Mouse (Mus musculus) cerebellum, postnatal 4 days (tissue): ENCODE measurements around the gene Hoxd9.
A peak's percentile ranks its signal among the peaks of the same experiment; 100 is the strongest.

Experiments
- DNase-seq, 2 experiments: peaks; one replicate each; pipeline ENCODE4 v3.0.0; 2022; ENCODE audit warnings: low spot score in 2 of 2, mixed read lengths in 1 of 2

The Hoxd9 gene

GRCm38 (mm10) chr2:74710929-74711543 lies 13.5 kb downstream of the Hoxd9 start:
- no peak for DNase-seq

- no peak for DNase-seq
Observed at GRCm38 (mm10) chr2:74711721-74712621, 14.4 kb downstream of the Hoxd9 start, which contains the start of the genes Hoxd3 and Hoxd4. Hoxd3 (plus strand) TSS chr2:74711927. Hoxd4 (plus strand) TSS chr2:74711929.

DNA sequence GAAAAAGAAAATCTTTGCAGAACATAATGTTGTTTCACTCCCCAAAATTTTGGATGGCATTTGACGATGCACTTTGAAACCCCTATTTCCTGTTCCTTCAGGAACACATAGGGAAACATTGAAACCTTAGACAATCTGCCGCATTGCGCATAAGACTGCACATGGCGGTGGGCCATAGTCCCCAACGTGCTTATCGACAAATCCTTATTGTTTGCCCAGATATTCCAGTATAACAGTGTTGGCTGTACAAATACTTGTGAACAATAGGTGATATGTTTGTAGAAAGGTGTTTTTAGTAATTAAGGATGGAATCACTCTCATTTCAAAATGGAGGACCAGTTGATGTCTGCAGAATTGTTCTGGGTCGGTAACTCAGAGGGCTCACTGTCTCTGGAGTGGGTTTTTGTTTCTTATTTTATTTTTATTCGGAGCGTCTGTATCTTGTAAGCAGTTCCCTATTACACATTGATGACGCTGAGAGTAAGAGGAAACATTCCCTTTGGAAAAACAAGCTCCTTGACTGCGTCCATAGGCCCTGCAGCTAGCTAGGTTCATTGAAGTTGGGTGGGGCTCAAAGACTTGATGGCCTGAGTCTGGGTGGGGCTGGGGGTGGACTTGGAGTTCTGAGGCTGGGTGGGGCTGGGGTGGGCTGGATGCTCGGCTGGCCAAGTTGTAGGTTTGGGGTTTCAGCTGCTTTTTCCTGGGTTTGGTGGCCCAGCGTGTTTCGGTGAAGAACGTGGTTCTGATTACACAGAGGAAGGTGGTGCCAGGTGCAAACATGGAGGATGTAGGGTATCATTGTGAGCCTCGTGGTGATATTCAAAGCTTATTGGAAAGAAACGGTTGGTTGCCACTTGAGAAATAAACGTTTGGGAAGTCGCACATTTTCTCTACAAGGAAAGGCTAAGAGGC lies 16.0 kb downstream of the Hoxd9 start:
- no peak for DNase-seq

- no peak for DNase-seq
Observed at GRCm38 (mm10) chr2:74714156-74714789, 16.7 kb downstream of the Hoxd9 start.

GRCm38 (mm10) chr2:74714881-74715280 lies 17.4 kb downstream of the Hoxd9 start:
- no peak for DNase-seq

GRCm38 (mm10) chr2:74715504-74716241 lies 18.1 kb downstream of the Hoxd9 start:
- peak; percentile 90 to 92 for DNase-seq

DNA sequence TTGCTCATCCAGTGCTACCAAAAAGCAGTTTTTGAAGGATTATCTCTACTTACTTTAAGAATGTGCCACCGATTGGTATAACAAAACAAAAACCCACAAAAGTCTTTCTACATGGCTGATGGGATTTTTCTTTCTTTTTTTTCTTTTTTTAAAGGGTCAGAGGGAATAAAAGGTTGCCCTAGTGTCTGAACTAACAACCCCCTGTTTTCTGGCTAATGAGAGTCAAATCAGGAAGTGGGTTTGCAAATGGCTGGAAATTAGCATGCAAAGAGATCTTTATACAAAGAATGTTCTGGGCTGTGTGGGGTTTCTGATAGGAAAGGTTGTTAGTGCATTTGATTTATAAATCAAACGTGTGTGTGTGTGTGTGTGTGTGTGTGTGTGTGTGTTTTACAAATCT lies 22.9 kb downstream of the Hoxd9 start:
- DNase-seq, result no peak

- DNase-seq, result no peak
Observed at GRCm38 (mm10) chr2:74720955-74721491, 23.5 kb downstream of the Hoxd9 start.

- no peak for DNase-seq
Observed at GRCm38 (mm10) chr2:74721882-74722281, 24.4 kb downstream of the Hoxd9 start.

DNA sequence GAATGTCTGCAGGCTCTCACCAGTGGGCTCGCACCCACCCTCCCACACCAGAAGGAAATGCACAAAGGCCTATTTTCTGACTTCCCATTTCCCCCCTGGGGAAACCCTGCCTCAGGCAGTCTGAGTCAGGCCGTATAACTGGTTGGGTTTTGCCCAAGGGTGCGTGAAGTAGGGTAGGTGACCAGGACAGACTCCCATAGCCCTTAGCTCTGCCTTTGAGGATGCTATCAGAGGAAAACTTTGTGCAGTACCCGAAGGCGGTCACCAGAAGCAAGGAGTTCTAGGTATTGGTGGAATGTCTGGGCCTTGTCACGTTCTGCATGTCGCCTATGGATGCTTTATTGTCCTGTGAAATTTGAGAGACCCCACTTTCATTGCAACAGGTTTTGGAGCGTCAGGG lies 25.4 kb downstream of the Hoxd9 start:
- DNase-seq, result no peak

GRCm38 (mm10) chr2:74724244-74725015 lies 26.9 kb downstream of the Hoxd9 start:
- DNase-seq, result peak in 1 of 2 experiments; percentile 12

- peak in 1 of 2 experiments; percentile 21 for DNase-seq
Observed at GRCm38 (mm10) chr2:74725171-74725570, 27.6 kb downstream of the Hoxd9 start.

DNA sequence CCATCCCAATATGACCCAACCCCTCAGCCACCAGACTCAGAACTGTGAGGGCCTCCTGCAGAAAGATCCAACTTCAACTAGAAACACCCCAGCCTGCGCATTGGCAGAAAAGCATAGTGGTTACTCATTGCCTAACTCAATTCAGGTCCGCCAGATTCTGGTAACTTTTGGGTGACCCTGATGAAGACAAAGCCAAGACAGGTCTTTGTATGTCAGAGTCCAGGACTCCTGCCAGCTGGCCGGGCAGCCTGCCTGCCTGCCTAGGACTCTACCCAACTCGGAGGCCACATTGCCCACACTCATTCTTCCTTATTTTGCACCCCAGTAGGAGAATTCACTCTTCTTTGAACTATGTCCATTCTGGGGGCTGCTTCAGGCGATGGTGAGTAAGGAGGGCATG lies 29.0 kb downstream of the Hoxd9 start, which contains the start of gene Gm28230:
TSS of gene Gm28230 (plus strand) at position 178 of the 400 bp plus-strand sequence.
- DNase-seq, result peak in 1 of 2 experiments; percentile 20

GRCm38 (mm10) chr2:74726973-74727639 lies 29.6 kb downstream of the Hoxd9 start:
- peak in 1 of 2 experiments; percentile 19 for DNase-seq

DNA sequence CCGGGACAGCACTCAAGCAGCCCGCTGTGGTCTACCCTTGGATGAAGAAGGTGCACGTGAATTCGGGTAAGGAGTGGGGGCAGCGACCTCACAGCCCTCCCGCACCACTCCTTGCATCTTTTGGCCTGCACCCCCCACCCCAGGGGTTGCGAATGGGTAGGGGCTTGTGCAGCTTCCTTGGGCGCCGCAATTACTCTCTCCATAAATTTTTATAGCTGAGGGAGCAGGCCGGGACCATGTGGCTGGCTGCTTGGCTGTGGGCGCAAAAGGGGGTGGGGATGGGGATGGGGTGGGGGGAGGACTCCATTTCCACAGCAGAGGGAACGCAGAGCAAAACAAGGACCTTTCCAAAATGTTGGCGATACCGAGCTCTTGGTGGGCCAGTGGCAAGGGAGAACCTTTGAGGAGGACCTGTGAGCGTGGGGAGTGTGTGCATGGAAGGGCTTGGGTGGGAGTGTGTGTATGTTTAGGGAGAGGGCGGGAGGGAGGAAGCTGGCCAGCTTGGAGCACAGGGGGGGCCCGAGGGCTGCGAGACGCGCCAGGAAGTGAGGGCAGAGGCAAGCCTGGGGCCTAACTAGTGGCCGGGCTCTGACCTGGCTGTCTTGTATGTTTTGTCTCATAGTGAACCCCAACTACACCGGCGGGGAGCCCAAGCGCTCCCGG lies 30.2 kb downstream of the Hoxd9 start:
- no peak for DNase-seq

DNA sequence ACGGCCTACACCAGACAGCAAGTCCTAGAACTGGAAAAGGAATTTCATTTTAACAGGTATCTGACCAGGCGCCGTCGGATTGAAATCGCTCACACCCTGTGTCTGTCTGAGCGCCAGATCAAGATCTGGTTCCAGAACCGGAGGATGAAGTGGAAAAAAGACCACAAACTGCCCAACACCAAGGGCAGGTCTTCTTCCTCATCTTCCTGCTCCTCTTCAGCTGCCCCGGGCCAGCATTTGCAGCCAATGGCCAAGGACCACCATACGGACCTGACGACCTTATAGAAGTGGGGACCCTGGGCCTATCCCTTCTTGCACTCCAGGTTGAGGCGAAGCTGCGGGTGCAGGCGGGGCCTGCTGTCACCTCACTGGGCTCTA lies 30.8 kb downstream of the Hoxd9 start:
- no peak for DNase-seq

DNA sequence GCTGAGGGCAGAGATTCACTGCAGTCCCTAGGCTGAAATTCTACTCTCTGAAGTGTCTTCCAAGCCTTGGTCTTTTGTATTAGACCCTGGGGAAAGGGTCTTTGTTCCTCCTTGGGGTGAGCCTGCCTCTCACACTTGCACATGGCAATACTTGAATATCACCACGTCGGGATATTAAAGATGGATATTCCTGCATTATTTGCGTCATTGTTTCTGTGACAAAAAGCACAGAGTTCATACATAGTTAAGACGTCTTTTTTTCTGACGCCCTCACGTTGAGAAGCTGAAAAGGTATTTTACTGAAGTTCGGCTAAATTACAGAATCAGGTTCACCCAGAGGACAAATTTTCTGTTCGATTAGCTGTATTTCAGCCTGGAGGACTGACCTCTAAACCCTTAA lies 32.8 kb downstream of the Hoxd9 start:
- DNase-seq, result no peak

- DNase-seq, result no peak
Observed at GRCm38 (mm10) chr2:74731055-74731454, 33.5 kb downstream of the Hoxd9 start.
